In genomic region chrX:162210848-162211247, GRCm38 (mm10) we compare ENCODE assay signal across 32 mouse cellular contexts. TPM values are rescaled to one million over a fixed set of nuclear protein-coding genes. Genes with fewer than 3 reads are reported as not detected.
DNase-seq lines count a peak whose midpoint lies in the region; ATAC-seq and TF ChIP-seq lines count a peak whose summit lies in the region.
"Had no signal": no experiment of that assay in that cellular context is flagged by ENCODE, and none has a peak within 500 bp of the region (broad histone marks: within the 10 kb centered on the region; RNA-seq: fewer than 3 reads in every experiment).

No protein-coding gene starts in this region.

- H3K4me2 ChIP-seq in forebrain, postnatal 0 days (ENCODE audit: low read depth): no peak overlapping the region
- H3K4me2 ChIP-seq in forebrain, embryonic 16.5 days (ENCODE audit: low read length): no peak overlapping the region
- H3K4me2 ChIP-seq: embryonic facial prominence, embryonic 13.5 days; forebrain, embryonic 13.5 days; heart, embryonic 11.5 days; hindbrain, embryonic 13.5 days; intestine, embryonic 15.5 days had no signal

- no peak overlapping the region for H3K9ac ChIP-seq in forebrain, postnatal 0 days
- H3K9ac ChIP-seq in forebrain, embryonic 16.5 days (replicated peaks; ENCODE audit: low read depth, low read length): no peak overlapping the region
- H3K9ac ChIP-seq: embryonic facial prominence, embryonic 13.5 days; forebrain, embryonic 13.5 days; hindbrain, embryonic 13.5 days; intestine, embryonic 15.5 days had no signal

- ATAC-seq in forebrain, postnatal 0 days: no peak
- no peak for ATAC-seq in forebrain, embryonic 16.5 days
- ATAC-seq: forebrain, embryonic 13.5 days; hindbrain, embryonic 16.5 days; intestine, embryonic 15.5 days; Patski had no signal

- DNase-seq in forebrain, postnatal 0 days: peak; percentile 50
- peak; percentile 3 to 29 for DNase-seq in frontal cortex, postnatal 36 days (ENCODE audit: low spot score in 2 of 2)
- DNase-seq in frontal cortex, postnatal 14 days (ENCODE audit: low spot score in 2 of 2): no peak
- peak; percentile 4 for DNase-seq in right cerebral cortex, adult 18-20 months
- DNase-seq in right cerebral cortex, postnatal 14 days: no peak
- peak; percentile 30 for DNase-seq in brain, embryonic 14.5 days (ENCODE audit: low read depth)
- DNase-seq in kidney, postnatal 10 days: no peak
- DNase-seq: adrenal gland, postnatal 10 days; adrenal gland, postnatal 36 days; B cell, adult 2 months; cerebellum, adult 11-12 months; cerebellum, adult 8-10 months; cerebellum, postnatal 10 days; cerebellum, postnatal 36 days; embryo, embryonic 11 days; gastrocnemius, postnatal 10 days; gastrocnemius, postnatal 36 days; heart, adult 11 months; kidney, adult 11 months had no signal

- no peaks in the 10 kb centered on the region for H3K4me1 ChIP-seq in forebrain, postnatal 0 days (ENCODE audit: insufficient read depth)
- no peaks in the 10 kb centered on the region for H3K4me1 ChIP-seq in forebrain, embryonic 16.5 days (replicated peaks; ENCODE audit: control insufficient read depth, insufficient read depth, low read length)
- H3K4me1 ChIP-seq: embryonic facial prominence, embryonic 10.5 days; embryonic facial prominence, embryonic 13.5 days; forebrain, embryonic 13.5 days; hindbrain, embryonic 13.5 days; intestine, embryonic 15.5 days had no signal

- no peak for TF ChIP-seq CTCF in forebrain, postnatal 0 days (IDR thresholded peaks at IDR 0.05; ENCODE audit: low read depth)
- TF ChIP-seq CTCF in brain, embryonic 14.5 days (IDR thresholded peaks at IDR 0.05; ENCODE audit: borderline replicate concordance, extremely low read depth, insufficient read depth, insufficient read length): no peak

- 44% methylated on average over 2 of the region's 2 CpGs for WGBS in forebrain, postnatal 0 days
- 37% methylated on average over 2 of the region's 2 CpGs for WGBS in forebrain, embryonic 16.5 days

- H3K27me3 ChIP-seq in forebrain, postnatal 0 days (ENCODE audit: insufficient read depth, low read length): no peaks in the 10 kb centered on the region
- no peaks in the 10 kb centered on the region; the same call in 1 of the 2 replicates for H3K27me3 ChIP-seq in forebrain, embryonic 16.5 days (replicated peaks; ENCODE audit: control insufficient read depth, insufficient read depth, low read length)
- H3K27me3 ChIP-seq: CH12.LX; forebrain, embryonic 13.5 days; intestine, embryonic 15.5 days had no signal

- no peak overlapping the region for H3K4me3 ChIP-seq in forebrain, postnatal 0 days (ENCODE audit: low read depth, low read length)
- no peak overlapping the region for H3K4me3 ChIP-seq in forebrain, embryonic 16.5 days (replicated peaks; ENCODE audit: low read length)
- H3K4me3 ChIP-seq: embryonic facial prominence, embryonic 10.5 days; embryonic facial prominence, embryonic 13.5 days; erythroblast, embryonic 14.5 days; forebrain, embryonic 13.5 days; hindbrain, embryonic 13.5 days; intestine, embryonic 15.5 days had no signal

- H3K27ac ChIP-seq in forebrain, postnatal 0 days (ENCODE audit: low read depth, low read length): no peak overlapping the region
- H3K27ac ChIP-seq in forebrain, embryonic 16.5 days (ENCODE audit: low read length): no peak overlapping the region
- H3K27ac ChIP-seq: embryonic facial prominence, embryonic 10.5 days; embryonic facial prominence, embryonic 13.5 days; forebrain, embryonic 13.5 days; hindbrain, embryonic 13.5 days; intestine, embryonic 15.5 days had no signal

- H3K9me3 ChIP-seq in forebrain, postnatal 0 days (ENCODE audit: low read length): no peaks in the 10 kb centered on the region
- H3K9me3 ChIP-seq in forebrain, embryonic 16.5 days (ENCODE audit: control insufficient read depth, low read length): no peaks in the 10 kb centered on the region
- H3K9me3 ChIP-seq: embryonic facial prominence, embryonic 10.5 days; embryonic facial prominence, embryonic 13.5 days; forebrain, embryonic 13.5 days; G1E; hindbrain, embryonic 13.5 days; intestine, embryonic 15.5 days had no signal

- no peak for TF ChIP-seq POLR2A in brain, embryonic 14.5 days (IDR thresholded peaks at IDR 0.05; ENCODE audit: borderline replicate concordance, extremely low read depth, insufficient read depth, insufficient read length, poor library complexity, severe bottlenecking)

- H3K36me3 ChIP-seq in forebrain, postnatal 0 days (ENCODE audit: insufficient read depth): no peaks in the 10 kb centered on the region
- H3K36me3 ChIP-seq in forebrain, embryonic 16.5 days (ENCODE audit: control insufficient read depth, insufficient read depth): no peaks in the 10 kb centered on the region
- H3K36me3 ChIP-seq: embryonic facial prominence, embryonic 10.5 days; embryonic facial prominence, embryonic 13.5 days; G1E; hindbrain, embryonic 13.5 days; intestine, embryonic 15.5 days had no signal

RNA-seq across cellular contexts. Expression of gene Nhs, which starts 51.3 kb away (rescaled TPM):
- total RNA-seq in forebrain, postnatal 0 days (2014; rRNA removed): 5.5 and 9.4 TPM in 2 replicates
- polyA plus RNA-seq in forebrain, postnatal 0 days (2015; fragmentation: Nextera tagmentation; extraction: Ambion mirVana): 0.55 and 1.9 TPM in 2 replicates
- polyA plus RNA-seq in forebrain, embryonic 16.5 days (2015; fragmentation: Nextera tagmentation; extraction: Ambion mirVana): 1.4 and 1.9 TPM in 2 replicates
- polyA plus RNA-seq in brain, embryonic 14.5 days (2012; rRNA removed): 2.6 and 5.3 TPM in 2 replicates
- total RNA-seq: hematopoietic stem cell, adult 5-6 weeks had no signal
- polyA plus RNA-seq: erythroblast, embryonic 14.5 days; G1E had no signal

Comparison
In these comparisons a context has a peak if more than half of its experiments do, and no peak if none do; other contexts are left out.
1. DNase-seq: peak in forebrain, postnatal 0 days (single experiment), frontal cortex, postnatal 36 days (2 of 2), right cerebral cortex, adult 18-20 months (single experiment) and brain, embryonic 14.5 days (single experiment); none in frontal cortex, postnatal 14 days (0 of 2), right cerebral cortex, postnatal 14 days (single experiment) and kidney, postnatal 10 days (single experiment).